Mouse (Mus musculus): ENCODE data around the gene Gm11042.

Gene Gm11042

DNA sequence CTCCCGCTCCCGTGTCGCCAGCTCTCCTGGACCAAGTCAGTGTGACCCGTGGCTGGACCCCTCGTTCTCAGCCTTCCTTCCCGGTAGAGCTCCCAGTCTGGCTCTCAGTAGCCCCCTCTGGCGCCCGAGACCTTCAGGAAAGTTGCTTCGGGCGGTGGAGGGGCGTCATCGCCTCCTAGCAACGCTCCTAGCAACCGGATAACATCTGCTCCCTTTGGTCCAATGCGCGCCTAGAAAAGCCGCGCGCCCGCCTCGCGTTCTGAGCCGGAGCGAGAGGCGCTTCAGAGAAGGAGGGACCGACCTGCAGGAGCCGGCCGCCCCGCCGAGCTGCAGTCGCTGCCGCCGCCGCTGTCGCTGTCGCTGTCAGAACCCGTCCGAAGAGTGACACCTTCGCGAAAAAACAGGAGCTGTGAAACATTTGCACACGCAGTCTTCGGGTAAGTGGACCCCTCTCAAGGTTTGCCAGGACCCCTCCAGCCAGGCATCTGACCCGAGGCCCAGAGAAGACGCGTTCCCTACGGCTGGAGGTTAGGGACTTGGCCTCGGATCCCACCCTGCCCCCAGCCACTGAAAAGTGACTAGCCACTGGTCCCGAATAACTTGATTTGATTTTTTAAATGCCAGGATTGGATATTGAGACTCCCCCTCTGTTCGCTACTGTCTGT, 32.0 kb downstream of the Gm11042 start:
- DNase-seq (ENCODE audit: low spot score), result no peak

DNA sequence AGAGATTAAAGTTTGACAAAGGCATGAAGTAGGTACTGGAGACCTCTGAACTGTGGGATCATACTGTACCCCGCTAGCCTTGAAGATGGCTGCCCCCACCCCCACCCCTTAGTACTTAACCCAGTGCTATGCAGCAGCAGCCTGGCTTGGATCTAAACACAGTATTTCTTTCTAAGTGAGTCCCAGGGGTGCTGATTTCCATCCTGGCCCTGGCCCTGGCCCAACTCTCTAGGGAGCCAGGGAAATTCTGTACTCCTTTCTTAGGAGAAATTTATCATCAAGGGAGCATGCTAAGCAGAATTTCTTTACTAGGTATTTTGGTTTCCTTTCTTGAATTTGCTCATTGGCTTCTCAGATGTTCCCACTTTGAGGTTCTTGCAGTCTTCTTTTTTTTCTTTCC, 33.3 kb downstream of the Gm11042 start:
- DNase-seq (ENCODE audit: low spot score), result no peak

DNA sequence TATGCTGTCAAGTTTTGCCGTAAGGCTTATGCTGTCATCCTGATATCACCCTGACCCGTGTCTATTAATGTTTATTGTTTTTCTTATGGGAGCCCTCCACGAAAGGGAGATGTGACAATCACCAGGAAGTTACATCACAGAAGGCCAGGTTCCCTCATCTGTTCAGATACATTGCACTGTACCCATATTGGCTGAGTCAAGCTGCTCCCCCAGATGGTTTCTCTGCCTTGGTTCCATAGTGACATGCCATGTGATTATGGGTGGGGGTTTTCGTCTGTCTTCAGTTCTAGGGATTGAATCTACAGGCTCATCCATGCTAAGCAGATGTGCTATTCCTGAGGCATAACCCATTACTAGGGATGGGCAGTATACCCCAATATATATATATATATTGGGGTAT, 34.8 kb downstream of the Gm11042 start:
- DNase-seq (ENCODE audit: low spot score), result no peak

DNA sequence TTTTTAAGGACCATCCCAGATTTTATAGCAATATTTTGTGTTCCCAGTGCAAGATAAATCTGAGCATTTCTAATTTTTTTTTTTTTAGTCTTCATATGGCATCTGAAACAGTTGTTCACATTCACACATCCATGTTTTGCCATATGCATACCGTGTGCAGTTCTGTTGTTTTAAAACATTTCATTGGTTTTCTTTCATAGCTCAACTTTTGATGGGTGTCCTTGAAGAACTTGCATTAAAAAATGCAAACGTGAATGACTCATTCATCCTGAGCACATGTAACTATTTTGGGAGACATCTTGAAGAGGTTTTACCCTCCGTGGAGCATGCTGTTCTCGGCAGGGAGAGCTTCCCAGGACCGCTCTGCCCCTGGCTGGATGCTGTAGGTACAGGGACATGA, 38.9 kb downstream of the Gm11042 start:
- no peak for DNase-seq (ENCODE audit: low spot score)

DNA sequence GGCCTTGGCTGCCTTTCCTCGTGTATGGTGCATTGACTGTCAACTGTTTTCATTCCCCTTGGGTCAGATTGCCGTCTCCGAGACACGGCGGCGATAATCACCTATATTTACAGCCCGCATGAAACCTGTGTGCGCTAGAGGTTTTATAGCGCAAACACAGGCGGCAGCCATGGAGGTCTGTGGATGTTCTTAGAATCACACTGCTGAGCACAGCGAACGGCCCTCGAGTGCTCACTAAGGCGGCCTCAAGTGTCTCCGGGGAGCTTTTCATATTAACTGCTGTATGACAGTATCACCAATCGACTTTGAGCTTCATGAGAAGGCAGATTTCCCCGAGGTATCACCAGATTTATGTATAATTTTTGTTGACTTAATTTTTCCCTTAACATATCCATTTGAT, 43.6 kb downstream of the Gm11042 start:
- DNase-seq (ENCODE audit: low spot score), result no peak

DNA sequence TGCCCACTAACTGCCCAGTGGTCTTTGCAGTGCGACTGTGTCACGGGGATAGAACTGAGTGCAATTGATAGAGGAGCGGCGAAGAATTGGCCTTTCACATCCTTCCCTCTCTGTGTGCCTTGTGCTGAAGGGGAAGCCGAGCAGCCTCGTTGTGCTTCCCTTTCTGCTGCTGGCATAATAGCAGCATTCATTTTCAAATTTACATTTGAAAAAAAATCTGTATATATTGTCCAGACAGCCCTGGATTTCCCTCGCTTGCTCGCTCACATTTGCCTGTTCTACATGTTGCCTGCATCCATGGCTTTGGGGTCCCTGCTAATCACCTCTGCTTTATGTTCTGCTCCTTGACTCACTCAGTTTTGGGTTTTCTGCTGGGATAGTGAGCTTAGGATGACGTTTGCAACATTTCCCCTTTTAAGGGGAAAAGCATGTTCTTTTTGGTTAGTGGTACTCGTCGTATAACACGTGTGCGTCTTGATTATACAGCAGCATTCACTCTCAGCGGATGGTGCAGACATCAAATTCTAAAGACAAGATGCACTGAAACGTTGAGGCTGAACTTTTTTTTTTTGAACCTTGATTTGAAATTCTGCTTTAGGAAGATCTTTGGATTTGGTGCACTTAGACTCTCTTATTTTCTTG, 47.4 kb downstream of the Gm11042 start:
- DNase-seq (ENCODE audit: low spot score), result no peak

DNA sequence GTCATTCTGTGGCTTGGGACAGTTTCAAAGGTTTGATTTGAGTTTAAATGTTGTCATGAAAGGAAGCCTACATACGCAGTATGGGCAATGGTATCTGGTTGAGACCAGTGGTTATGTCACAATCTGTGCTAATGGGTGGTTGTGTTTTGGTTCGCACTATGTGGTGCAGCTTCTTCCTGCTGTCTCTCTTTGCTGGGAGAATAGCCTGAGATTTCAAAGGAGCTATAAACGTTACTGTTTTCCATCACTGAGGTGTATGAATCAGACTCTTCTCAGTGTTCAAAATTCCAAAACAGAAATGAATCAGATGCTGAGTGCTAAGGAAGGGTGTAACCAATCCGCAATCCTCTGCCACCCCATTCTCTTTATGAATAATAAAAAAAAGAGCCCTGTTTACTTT, 49.1 kb downstream of the Gm11042 start:
- no peak for DNase-seq (ENCODE audit: low spot score)

All from c-Kit-positive CD71-positive TER-119-positive erythroid progenitor cells, embryonic 14.5 days (primary cell).